Mouse (Mus musculus): ENCODE data around the gene Ncam1. TPM values are rescaled to one million over a fixed set of nuclear protein-coding genes. Genes with fewer than 3 reads are reported as not detected.

The Ncam1 gene
- polyA plus RNA-seq, 1 experiment from 2014 or later = 646 TPM

DNA sequence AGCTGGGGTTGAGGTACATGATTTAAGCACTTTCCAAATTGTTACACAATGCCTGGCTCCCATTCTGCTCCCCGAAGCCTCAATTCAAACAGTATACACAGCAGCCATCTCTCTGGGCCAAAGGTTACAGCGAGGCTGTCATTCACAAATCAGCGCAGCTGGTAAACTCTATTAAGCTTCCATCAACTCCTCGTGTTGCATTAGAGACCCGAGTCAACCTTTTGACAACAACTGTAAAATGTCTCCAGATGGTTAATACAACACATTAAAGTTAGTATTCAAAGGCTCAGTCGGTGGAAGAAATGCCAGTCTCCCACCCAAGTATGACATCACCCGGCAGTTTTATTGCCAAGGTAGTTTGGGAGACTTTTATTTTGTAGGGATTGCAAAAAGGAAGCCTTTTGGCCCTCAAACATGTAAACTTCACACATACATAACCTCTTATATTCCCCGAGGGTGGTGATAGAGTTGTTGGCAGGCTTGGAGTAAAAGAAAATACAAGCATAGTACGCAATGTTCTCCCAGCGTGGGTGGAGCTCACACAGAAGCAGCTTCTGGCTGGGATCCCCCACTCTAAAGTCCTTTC, 204.7 kb downstream of the Ncam1 start:
- no peak overlapping the region for H3K4me3 ChIP-seq (ENCODE audit: low read depth, low read length)
- H3K27me3 ChIP-seq (ENCODE audit: control insufficient read depth, insufficient read depth, low read depth, low read length) = no peaks in the 10 kb centered on the region
- no peaks in the 10 kb centered on the region for H3K9me3 ChIP-seq (replicated peaks; ENCODE audit: control insufficient read depth, low read length, poor library complexity, severe bottlenecking)
- ATAC-seq = no peak
- no peak overlapping the region for H3K4me2 ChIP-seq (ENCODE audit: low read length)
- H3K27ac ChIP-seq (ENCODE audit: low read length) = no peak overlapping the region
- H3K36me3 ChIP-seq (ENCODE audit: control insufficient read depth, insufficient read depth, low read length) = no peaks in the 10 kb centered on the region
- H3K4me1 ChIP-seq (ENCODE audit: control insufficient read depth, insufficient read depth, low read length) = peaks cover 78% of the 10 kb centered on the region
- 48% methylated on average over 10 of the region's 10 CpGs for WGBS
- H3K9ac ChIP-seq (ENCODE audit: low read depth, low read length) = no peak overlapping the region

DNA sequence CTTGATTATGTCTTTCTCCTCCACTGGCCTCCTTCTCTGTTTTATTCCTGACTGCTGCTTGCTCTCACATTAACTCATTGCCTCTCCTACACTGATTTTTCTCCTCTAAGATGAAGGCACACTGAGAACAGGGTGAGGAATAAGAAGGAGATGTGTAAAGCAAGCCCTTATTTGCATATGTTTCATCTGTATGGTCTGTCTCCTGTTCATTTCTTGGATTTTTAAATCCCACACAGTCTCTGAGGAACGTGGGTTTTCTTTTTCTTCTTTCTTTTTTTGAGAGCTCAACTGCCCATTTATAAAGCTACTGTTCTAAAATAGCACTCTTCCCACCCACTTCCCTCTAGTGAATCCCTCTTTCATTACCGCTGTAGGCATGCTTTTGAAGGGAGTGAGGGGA, 206.7 kb downstream of the Ncam1 start:
- H3K36me3 ChIP-seq (ENCODE audit: control insufficient read depth, insufficient read depth, low read length) = no peaks in the 10 kb centered on the region
- no peak overlapping the region for H3K4me2 ChIP-seq (ENCODE audit: low read length)
- H3K4me3 ChIP-seq (ENCODE audit: low read depth, low read length) = no peak overlapping the region
- peaks cover 80% of the 10 kb centered on the region for H3K4me1 ChIP-seq (ENCODE audit: control insufficient read depth, insufficient read depth, low read length)
- H3K27ac ChIP-seq (ENCODE audit: low read length) = peak overlapping the region; percentile 38
- WGBS = 22% methylated on average over 2 of the region's 2 CpGs
- H3K9me3 ChIP-seq (replicated peaks; ENCODE audit: control insufficient read depth, low read length, poor library complexity, severe bottlenecking) = no peaks in the 10 kb centered on the region
- no peak for ATAC-seq
- H3K27me3 ChIP-seq (ENCODE audit: control insufficient read depth, insufficient read depth, low read depth, low read length) = no peaks in the 10 kb centered on the region
- H3K9ac ChIP-seq (ENCODE audit: low read depth, low read length) = 0 out of 2 replicates have a peak overlapping the region, but pooled peaks have one; percentile 7

DNA sequence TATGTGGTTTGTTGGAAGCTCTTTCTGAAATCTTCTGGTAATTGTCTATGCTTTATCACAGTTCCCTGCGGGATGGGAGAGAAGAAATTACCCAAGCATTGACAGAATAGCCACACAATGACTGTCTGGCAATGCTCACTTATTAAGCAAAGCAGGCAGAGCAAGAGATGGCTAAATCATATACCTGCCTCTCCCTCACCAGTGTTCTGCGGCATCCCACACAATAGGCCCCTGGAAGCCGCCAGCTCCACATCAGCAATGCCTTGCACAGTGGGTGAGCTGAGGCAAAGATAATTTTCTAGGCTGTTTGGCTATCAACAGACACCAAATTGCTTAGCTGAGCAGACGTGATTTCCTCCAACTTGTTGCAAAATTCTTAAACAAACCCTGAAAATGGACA, 208.5 kb downstream of the Ncam1 start:
- H3K36me3 ChIP-seq (ENCODE audit: control insufficient read depth, insufficient read depth, low read length) = no peaks in the 10 kb centered on the region
- WGBS = 27% methylated on average over 4 of the region's 4 CpGs
- H3K9me3 ChIP-seq (replicated peaks; ENCODE audit: control insufficient read depth, low read length, poor library complexity, severe bottlenecking) = no peaks in the 10 kb centered on the region
- H3K4me2 ChIP-seq (ENCODE audit: low read length) = no peak overlapping the region
- peak overlapping the region; percentile 26; the same call in 1 of the 2 replicates for H3K27ac ChIP-seq (ENCODE audit: low read length)
- ATAC-seq = no peak
- H3K4me3 ChIP-seq (ENCODE audit: low read depth, low read length) = no peak overlapping the region
- no peaks in the 10 kb centered on the region for H3K27me3 ChIP-seq (ENCODE audit: control insufficient read depth, insufficient read depth, low read depth, low read length)
- H3K4me1 ChIP-seq (ENCODE audit: control insufficient read depth, insufficient read depth, low read length) = peaks cover 70% of the 10 kb centered on the region
- H3K9ac ChIP-seq (ENCODE audit: low read depth, low read length) = no peak overlapping the region

DNA sequence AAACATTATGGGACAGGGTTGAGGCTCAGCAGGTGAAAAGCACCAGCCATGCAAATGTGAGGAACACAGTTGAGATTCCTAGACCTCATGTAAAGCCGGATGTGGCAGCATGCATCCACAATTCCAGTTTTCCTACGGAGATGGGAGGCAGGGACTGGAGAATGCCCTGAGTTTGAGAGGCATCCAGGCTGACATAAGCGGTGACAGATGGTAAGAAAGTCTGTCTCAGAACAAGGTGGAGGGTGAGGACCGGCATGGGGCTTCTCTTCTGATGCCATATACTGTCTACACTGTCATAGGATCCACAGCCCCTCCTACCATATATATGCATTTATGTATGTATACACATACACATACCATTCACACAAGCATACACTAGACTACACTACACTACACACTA, 221.6 kb downstream of the Ncam1 start:
- WGBS = 89% methylated on average over 4 of the region's 4 CpGs
- Histone ChIP-seq H3K4me2 (ENCODE audit: low read length) (no peak overlapping the region), H3K27me3 (ENCODE audit: control insufficient read depth, insufficient read depth, low read depth, low read length) (no peaks in the 10 kb centered on the region), H3K36me3 (ENCODE audit: control insufficient read depth, insufficient read depth, low read length) (no peaks in the 10 kb centered on the region), H3K27ac (ENCODE audit: low read length) (no peak overlapping the region), H3K9me3 (replicated peaks; ENCODE audit: control insufficient read depth, low read length, poor library complexity, severe bottlenecking) (no peaks in the 10 kb centered on the region), H3K4me3 (ENCODE audit: low read depth, low read length) (no peak overlapping the region), H3K4me1 (ENCODE audit: control insufficient read depth, insufficient read depth, low read length) (peaks cover 21% of the 10 kb centered on the region), H3K9ac (ENCODE audit: low read depth, low read length) (no peak overlapping the region)
- ATAC-seq = no peak

DNA sequence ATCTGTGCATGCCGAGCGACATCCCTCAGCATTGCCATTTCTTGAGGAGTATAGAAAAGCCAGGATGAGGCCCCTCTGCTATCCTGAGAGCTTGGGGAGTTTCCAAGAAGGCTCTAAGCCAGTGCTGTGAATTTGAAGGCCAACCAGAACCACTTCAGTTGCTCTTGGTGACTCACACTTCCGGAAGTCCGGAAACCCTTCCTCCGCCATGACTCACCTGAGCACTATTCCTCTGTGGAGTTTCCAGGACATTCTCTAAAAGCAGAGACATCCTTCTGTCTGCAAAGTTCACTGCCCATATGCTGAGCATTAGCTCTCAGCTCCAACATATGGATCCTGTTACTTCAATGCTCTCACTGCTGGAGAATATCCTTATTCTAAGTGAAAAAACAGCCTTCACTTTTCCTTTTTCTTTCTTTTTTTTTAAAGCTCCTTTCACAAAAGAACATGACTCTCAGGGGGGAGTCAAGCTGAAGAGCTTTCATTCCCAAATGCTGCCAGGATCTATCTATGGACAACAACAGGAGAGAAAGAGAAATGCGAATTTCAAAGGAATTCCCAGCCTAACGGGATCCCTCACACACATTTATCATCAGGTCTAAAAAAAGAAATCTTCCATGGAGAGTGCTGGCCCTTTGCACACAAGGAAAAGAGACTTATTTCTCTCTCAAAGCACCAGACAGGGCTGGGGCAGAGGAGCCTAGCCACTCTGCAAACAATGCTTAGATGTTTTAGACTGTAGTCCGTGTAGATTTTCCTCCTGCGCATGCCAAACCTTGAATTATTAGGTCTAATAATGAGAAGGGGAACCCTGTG, 226.8 kb downstream of the Ncam1 start:
- H3K27ac ChIP-seq (ENCODE audit: low read length) = peak overlapping the region; percentile 95
- no peaks in the 10 kb centered on the region for H3K27me3 ChIP-seq (ENCODE audit: control insufficient read depth, insufficient read depth, low read depth, low read length)
- H3K9me3 ChIP-seq (replicated peaks; ENCODE audit: control insufficient read depth, low read length, poor library complexity, severe bottlenecking) = no peaks in the 10 kb centered on the region
- H3K4me2 ChIP-seq (ENCODE audit: low read length) = peak overlapping the region; percentile 36; the same call in 1 of the 2 replicates
- peaks cover 15% of the 10 kb centered on the region for H3K36me3 ChIP-seq (ENCODE audit: control insufficient read depth, insufficient read depth, low read length)
- H3K4me1 ChIP-seq (ENCODE audit: control insufficient read depth, insufficient read depth, low read length) = peaks cover 55% of the 10 kb centered on the region
- no peak for ATAC-seq
- no peak overlapping the region for H3K4me3 ChIP-seq (ENCODE audit: low read depth, low read length)
- no peak overlapping the region for H3K9ac ChIP-seq (ENCODE audit: low read depth, low read length)
- WGBS = 55% methylated on average over 9 of the region's 9 CpGs

DNA sequence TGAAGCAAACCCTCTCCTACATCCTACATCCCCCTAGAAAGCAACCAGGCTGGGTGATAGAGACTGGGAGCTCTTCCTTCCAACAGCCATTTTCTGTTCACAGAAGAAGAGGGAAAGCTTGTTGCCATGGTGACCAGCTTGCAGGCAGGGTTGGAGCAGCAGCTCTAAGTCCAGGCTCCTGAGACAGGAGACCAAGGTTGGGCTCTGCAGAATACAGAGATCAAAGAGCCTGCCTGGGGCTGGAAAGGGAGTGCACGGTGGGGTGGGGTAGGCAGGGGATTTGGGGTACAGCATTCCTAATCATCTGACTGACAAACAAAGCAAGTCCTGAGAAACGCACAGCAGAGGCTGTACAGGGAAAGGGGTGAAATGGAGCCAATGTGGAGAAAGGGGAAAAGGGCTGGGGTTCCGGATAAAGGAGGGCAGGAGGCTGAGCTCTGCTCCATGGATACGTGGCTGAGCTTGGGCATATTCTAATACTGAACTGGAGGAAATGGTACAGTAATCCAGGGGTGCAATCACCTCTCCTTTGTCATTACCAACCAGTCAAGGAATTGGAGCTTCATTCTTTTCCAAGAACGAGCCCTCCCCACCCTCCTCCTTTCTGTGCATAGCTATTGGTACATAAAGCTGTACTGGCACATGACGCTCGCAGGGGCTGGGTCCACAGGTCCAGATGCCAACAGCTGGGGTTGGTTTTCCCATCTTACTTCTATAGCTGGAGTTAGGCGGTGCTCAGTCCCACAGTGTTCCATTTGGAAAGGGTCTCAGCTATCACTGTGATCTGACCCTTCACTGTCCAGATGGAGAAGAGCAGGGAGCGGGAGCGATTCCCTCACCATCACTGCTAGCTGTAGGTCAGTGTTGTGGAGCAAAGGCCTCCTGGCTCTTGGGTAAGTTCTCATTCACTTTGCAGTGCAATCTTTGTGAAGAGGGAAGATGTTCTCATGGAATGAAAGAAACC, 227.7 kb downstream of the Ncam1 start:
- peaks cover 22% of the 10 kb centered on the region for H3K36me3 ChIP-seq (ENCODE audit: control insufficient read depth, insufficient read depth, low read length)
- no peaks in the 10 kb centered on the region for H3K27me3 ChIP-seq (ENCODE audit: control insufficient read depth, insufficient read depth, low read depth, low read length)
- no peak overlapping the region for H3K4me3 ChIP-seq (ENCODE audit: low read depth, low read length)
- H3K4me2 ChIP-seq (ENCODE audit: low read length) = peak overlapping the region; percentile 36
- H3K9me3 ChIP-seq (replicated peaks; ENCODE audit: control insufficient read depth, low read length, poor library complexity, severe bottlenecking) = no peaks in the 10 kb centered on the region
- peaks cover 55% of the 10 kb centered on the region for H3K4me1 ChIP-seq (ENCODE audit: control insufficient read depth, insufficient read depth, low read length)
- 34% methylated on average over 10 of the region's 10 CpGs for WGBS
- ATAC-seq = peak; percentile 94
- H3K27ac ChIP-seq (ENCODE audit: low read length) = peak overlapping the region; percentile 95
- peak overlapping the region; percentile 40; the same call in 1 of the 2 replicates for H3K9ac ChIP-seq (ENCODE audit: low read depth, low read length)

DNA sequence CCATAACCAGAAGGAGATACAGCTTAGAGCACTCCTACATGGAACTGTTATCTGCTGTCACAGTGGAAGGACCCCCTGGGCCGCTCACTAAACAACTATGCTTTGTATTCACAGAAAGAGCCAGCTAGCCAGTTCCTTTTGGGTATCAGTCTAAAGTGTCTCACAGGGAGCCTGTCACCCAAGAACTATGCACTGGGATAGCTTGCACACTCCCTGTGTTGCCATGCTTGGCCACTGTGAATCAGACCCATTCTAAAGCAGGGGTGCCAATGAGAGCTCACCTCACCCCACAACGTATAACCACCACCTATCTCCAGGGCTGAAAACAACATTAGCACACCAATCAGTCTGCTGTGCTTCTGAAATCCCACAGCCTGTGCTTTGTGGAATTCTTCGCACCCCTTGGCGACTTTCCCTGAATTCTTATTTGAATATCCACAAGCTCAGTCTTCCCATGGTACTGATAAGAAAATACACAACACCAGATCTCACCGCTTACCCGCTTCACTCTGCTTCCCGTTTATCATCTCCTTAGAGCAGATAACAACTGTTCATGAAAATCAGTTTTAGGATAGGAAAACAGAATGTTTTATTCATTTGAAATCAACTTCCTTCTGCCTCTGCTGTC, 228.6 kb downstream of the Ncam1 start:
- H3K4me2 ChIP-seq (ENCODE audit: low read length) = peak overlapping the region; percentile 36
- peak; percentile 52 for ATAC-seq
- H3K9ac ChIP-seq (ENCODE audit: low read depth, low read length) = peak overlapping the region; percentile 40; the same call in 1 of the 2 replicates
- no peaks in the 10 kb centered on the region for H3K27me3 ChIP-seq (ENCODE audit: control insufficient read depth, insufficient read depth, low read depth, low read length)
- H3K4me1 ChIP-seq (ENCODE audit: control insufficient read depth, insufficient read depth, low read length) = peaks cover 55% of the 10 kb centered on the region
- peaks cover 24% of the 10 kb centered on the region for H3K36me3 ChIP-seq (ENCODE audit: control insufficient read depth, insufficient read depth, low read length)
- 16% methylated on average over 7 of the region's 7 CpGs for WGBS
- H3K27ac ChIP-seq (ENCODE audit: low read length) = peak overlapping the region; percentile 95
- no peaks in the 10 kb centered on the region for H3K9me3 ChIP-seq (replicated peaks; ENCODE audit: control insufficient read depth, low read length, poor library complexity, severe bottlenecking)
- H3K4me3 ChIP-seq (ENCODE audit: low read depth, low read length) = no peak overlapping the region

DNA sequence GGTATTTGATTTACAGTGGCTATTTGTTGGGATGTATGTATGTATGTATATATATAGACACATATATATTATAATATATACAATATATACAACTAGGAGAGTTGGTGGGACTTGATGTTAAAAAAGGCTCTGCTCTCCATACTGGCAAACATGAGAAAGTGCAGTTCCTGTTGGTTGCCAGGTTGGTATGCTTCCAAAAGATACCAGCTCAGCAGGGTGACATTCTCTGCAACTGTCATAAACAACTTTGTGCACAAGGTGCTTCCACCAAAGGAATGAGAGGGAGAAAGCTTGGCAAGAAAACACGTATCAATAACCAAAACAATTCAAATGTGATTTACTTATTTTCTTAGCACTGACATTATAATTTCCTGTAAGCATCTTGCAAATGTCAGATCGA, 232.9 kb downstream of the Ncam1 start:
- H3K9ac ChIP-seq (ENCODE audit: low read depth, low read length) = no peak overlapping the region
- H3K27ac ChIP-seq (ENCODE audit: low read length) = no peak overlapping the region
- ATAC-seq = no peak
- H3K27me3 ChIP-seq (ENCODE audit: control insufficient read depth, insufficient read depth, low read depth, low read length) = no peaks in the 10 kb centered on the region
- 97% methylated on average over 2 of the region's 2 CpGs for WGBS
- no peaks in the 10 kb centered on the region for H3K9me3 ChIP-seq (replicated peaks; ENCODE audit: control insufficient read depth, low read length, poor library complexity, severe bottlenecking)
- peaks cover 43% of the 10 kb centered on the region for H3K36me3 ChIP-seq (ENCODE audit: control insufficient read depth, insufficient read depth, low read length)
- H3K4me2 ChIP-seq (ENCODE audit: low read length) = no peak overlapping the region
- peaks cover 22% of the 10 kb centered on the region for H3K4me1 ChIP-seq (ENCODE audit: control insufficient read depth, insufficient read depth, low read length)
- no peak overlapping the region for H3K4me3 ChIP-seq (ENCODE audit: low read depth, low read length)

All from midbrain, embryonic 16.5 days (tissue).